Mouse (Mus musculus): Measurements from ENCODE around the gene Insig2.

- TF ChIP-seq CTCF (IDR thresholded peaks at IDR 0.05; ENCODE audit: low read depth) (no peak), EP300 (IDR thresholded peaks at IDR 0.05; ENCODE audit: low read depth) (no peak)
These were observed 45.5 kb upstream of the Insig2 start for GRCm38 (mm10) chr1:121377901-121378300.
